Mouse (Mus musculus) fat pad, adult 2 months (tissue): ENCODE measurements around the gene Tdrd3.

Source experiments
- DNase-seq: peaks from one replicate; pipeline ENCODE4 v3.0.0-alpha.2; 2011; ENCODE audit warnings: low read depth, low spot score; ENCODE audit errors: extremely low read depth

Gene Tdrd3

DNA sequence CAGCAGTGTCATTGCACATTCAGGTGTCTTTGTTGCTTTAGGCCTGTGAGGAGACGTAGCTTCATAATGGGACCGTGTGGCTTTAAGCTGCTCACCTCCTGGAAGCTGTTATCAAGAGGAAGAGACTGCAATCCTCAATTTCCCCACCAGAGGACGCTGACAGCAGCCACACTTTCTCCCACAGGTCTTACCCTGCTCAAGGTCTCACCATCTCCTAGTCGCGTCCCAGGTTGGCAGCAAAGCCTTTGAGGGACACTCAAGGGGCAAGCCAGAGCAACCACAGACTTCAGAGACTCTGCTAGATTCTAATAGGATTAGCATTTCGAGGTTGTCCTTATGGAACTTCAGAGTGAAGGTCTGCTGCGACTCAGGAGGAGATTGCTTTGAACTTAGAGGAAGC lies 149.8 kb downstream of the Tdrd3 start:
- no peak for DNase-seq

DNA sequence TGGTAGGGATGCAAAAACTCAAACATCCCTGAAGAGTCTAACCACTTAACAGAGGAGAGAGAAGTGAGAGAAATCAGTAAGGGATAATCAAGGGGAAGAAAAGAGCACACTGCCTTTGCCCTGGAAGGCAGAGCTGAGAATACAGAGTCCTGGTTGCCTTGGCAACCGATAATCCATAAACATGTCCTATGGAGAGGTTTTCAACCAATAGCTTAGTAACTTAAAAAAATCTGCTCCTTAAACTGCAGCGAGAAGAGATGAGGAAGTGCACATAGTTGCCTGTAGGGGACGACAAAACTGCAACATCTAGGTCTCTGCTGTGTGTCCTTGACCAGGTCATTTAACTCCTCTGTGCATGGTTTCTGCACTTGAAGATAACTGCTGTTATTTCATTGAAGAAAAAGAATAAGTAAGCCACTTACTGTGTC lies 150.6 kb downstream of the Tdrd3 start:
- no peak for DNase-seq

DNA sequence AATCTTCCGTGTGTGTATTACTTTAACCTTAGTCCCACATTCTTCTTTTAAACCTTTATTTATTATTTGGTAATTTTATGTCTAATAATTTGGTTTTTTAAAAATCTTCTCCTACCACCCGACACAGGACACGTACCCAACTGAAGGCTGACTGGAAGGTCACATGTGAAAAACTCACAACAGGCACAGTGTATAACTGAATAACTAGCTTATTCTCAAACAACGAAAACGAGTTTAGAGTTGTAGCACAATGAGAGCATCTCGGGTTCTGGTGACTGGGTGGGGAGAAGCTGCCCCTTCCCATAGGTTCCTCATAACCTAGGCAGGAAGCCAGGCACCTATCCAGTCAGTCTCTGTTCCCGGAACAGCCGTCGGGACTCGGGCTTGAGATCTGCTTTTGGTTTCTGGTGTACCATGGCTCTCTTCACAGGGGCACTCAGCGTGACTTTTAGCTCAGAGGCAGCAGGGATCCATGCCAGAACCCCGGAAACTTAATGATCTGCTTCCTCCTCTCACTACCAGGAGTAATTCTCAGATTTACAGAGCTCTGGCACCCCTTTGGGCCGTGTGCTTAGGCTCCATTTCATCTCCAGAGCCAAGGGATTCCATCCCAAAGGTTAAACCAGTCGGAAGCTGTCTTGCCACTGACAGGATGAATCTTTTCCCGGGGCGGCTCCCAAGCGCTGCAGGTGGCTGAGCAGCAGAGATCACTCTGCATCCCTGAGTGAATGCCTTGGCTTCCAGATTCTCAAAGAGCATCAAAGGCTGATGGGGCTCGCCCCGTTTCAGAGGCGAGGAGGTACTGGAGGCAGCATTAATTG lies 151.4 kb downstream of the Tdrd3 start:
- no peak for DNase-seq

DNA sequence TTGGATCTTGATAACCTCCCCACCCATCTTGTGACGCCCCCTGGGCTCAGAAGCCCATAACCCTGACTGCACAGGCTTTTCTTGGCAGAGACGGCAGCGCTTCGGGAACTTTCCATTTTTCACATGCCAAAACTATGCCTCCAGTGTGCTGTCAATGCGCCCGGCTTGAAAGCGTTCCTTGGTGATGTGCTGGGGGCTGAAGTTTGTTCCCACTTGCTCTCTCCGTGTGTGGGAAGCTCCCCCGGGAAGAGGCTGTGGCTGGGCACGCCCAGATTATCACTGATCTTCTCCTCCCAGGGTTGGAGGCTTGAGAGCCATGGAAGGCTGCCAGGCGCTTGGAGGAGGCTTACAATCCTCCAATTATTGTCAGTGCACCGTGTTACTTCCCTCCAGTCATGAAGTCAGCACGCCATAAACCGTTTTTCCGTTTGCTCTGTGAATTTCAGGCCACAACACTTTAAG lies 152.0 kb downstream of the Tdrd3 start:
- DNase-seq: no peak

DNA sequence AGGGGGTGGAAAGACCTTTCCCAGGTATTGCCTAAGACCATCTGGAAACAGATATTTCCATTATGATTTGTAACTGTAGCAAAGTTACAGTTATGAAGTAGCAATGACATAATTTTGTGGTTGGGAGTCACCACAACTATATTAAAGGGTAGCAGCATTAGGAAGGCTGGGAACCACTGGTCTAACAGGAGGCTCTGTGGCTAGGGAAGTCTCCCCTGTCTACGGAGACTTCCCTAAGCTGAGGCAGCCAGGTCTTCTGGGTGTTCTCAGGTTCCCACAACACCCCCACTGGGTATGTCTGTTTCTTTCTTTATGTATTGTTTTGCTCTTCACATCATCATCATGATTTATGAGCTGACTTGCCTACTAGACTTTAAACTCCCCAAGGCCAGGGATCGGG lies 153.0 kb downstream of the Tdrd3 start:
- DNase-seq: no peak

DNA sequence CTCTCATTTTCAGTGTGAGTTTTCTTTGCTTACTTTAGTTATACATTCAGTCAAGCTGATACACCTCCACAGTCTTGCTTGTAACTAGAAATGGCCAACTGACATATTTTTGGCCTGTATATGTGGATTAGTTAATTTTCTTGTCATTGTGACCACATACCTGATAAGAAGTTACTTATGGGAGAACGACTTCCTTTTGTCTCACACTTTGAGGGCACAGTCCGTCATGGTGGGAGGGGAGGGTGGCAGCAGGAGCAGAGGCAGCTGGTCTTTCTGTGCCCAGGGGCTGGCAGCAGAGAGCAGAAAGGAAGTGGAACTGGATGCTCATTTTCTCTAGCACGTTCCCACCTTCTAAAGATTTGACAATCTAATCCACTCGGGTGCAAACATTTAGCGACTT lies 156.0 kb downstream of the Tdrd3 start:
- DNase-seq: no peak

DNA sequence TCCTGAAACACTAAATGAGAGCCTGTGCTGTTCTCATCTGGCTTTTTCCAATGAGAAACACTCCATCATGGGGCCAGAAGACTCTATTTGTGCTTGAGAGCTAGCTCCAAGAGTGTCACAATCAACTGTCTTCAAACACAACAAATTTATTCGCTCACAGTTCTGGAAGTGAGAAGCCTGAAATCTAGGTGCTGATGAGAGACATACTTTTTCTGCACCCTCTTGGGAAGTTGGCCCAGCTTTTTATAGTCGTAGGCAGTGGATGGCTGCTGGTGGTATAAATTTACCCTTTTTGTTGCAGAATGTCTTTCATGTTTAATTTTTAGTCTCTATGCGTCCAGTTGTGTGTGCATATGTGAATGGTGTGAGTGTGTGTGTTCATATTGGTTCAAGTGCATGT lies 166.2 kb downstream of the Tdrd3 start:
- no peak for DNase-seq
